Mouse (Mus musculus) ES-E14 (cell line): ENCODE data around the gene Slc25a36.

Source experiments
- CHD2 ChIP-seq: IDR thresholded peaks from 2 replicates; pipeline ENCODE4 v1.6.1; 2014; ENCODE audit warnings: mild to moderate bottlenecking, low read depth, low read length, inconsistent platforms
- HCFC1 ChIP-seq: IDR thresholded peaks from 2 replicates; pipeline ENCODE4 v1.6.1; 2012; ENCODE audit warnings: low read length, inconsistent platforms, borderline replicate concordance; ENCODE audit not compliant: insufficient read depth
- MAFK ChIP-seq: IDR thresholded peaks from 2 replicates; pipeline ENCODE4 v1.6.1; 2014; ENCODE audit warnings: mild to moderate bottlenecking, low read depth, low read length, inconsistent platforms; ENCODE audit not compliant: insufficient read depth
- ZC3H11A ChIP-seq: IDR thresholded peaks from 2 replicates; pipeline ENCODE4 v1.6.1; 2012; ENCODE audit warnings: low read depth, mild to moderate bottlenecking, inconsistent platforms, low read length, borderline replicate concordance

DNA sequence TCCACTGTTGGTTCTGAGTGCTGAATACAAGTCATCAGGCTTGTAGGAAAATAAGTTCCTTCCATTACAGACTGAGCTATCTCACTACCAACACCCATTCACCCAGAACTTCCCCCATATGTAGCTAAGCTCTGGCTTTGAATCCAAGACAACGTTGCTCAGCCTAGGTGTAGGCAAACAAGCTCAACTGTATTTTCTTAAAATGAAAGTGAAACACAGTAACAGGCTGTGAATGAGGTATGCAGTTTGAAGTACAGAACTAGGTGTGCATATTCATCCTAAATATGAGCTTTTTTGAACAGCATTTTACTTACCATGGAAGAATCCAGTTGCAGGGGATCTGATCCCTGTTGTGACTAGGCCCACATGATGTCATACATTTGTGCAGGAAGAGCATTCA lies 14.8 kb downstream of the Slc25a36 start:
- TF ChIP-seq CHD2 (no peak), MAFK (no peak), HCFC1 (no peak), ZC3H11A (no peak)
